Mouse (Mus musculus) kidney, adult 2 months (tissue): ENCODE results near the gene Nol10.

Source experiments
- CTCF ChIP-seq: fragments of 200-500 bp; conservative IDR thresholded peaks from 2 replicates; pipeline ENCODE4 v1.5.1; 2011; ENCODE audit warnings: low read depth, mild to moderate bottlenecking, control low read depth, low read length, moderate library complexity, mixed read lengths; ENCODE audit not compliant: insufficient read depth, insufficient read length
- POLR2A ChIP-seq: fragments of 200-500 bp; IDR thresholded peaks from one replicate; pipeline ENCODE4 v1.6.1; 2011; ENCODE audit warnings: low read depth, low read length, control low read depth

DNA sequence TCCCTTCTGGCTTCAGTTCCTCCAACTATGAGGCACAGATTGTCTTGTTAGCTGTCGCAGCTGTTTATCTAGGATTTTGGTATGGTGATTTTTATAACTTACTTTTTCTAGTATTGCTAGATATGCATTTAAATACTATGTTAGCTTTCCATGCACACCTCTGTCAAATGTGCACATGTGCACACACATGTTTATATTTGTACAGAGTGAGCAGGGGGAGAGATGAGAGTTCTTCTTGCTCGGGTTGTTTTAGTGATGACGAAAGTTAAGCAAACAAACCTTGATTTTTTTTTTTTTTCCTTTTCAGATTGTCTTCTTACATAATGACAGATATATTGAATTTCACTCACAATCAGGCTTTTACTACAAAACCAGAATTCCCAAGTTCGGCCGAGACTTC lies 9.5 kb downstream of the Nol10 start:
- TF ChIP-seq POLR2A (no peak), CTCF (no peak)
